Mouse (Mus musculus) left cerebral cortex, adult 2 months (tissue): ENCODE measurements around the gene H2al1i. TPM values are rescaled to one million over a fixed set of nuclear protein-coding genes. Genes with fewer than 3 reads are reported as not detected.

Experiments
- DNase-seq, 2 experiments: peaks; one replicate each; pipeline ENCODE4 v3.0.0; 2021 to 2022; ENCODE audit warnings: low spot score in 2 of 2, mixed read lengths in 1 of 2; ENCODE audit errors: extremely low spot score in 1 of 2
- H3K27ac ChIP-seq: fragments of 200-600 bp; 2 replicates; pipeline ENCODE4 v1.8.1; 2022
- H3K4me3 ChIP-seq: fragments of 200-600 bp; 2 replicates; pipeline ENCODE4 v1.8.1; 2022
- CTCF ChIP-seq: fragments of 200-600 bp; IDR thresholded peaks from 2 replicates; pipeline ENCODE4 v1.8.1; 2022; ENCODE audit warnings: antibody characterized with exemption, mild to moderate bottlenecking, moderate library complexity
- intact Hi-C: fragments of 180-260 bp; cut with DNase I; formaldehyde crosslinking; loops from one replicate; pipeline ENCODE4 v1.15.1; 2025
- total RNA-seq, 2 experiments: library from RNA; stranded (reverse); gene quantifications; 2 replicates each; pipeline ENCODE4 v1.2.3; 2021

The H2al1i gene
- total RNA-seq, 2 experiments from 2014 or later, result not detected

DNA sequence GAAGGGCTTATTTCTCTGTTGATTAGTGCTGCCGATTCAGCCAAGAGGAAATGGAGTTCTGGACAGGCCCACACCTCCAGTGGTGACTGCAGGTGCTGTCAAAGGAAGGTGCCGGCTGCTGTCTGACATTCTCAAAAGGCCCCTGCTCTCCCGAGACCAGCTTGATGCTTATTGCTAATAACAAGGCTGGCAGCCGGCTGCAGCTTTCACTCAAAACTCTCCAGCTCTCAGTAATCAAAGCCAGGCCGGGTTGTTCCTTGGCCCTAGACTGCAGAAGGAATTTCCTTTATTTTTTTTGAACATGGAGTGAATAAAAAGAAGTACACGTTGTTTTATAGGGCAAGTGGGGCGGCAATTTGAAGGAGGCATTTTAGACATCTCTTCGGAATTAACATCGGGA lies 21.3 kb downstream of the H2al1i start:
- no peak overlapping the region for H3K27ac ChIP-seq
- no peak for TF ChIP-seq CTCF
- no peak for DNase-seq

DNA sequence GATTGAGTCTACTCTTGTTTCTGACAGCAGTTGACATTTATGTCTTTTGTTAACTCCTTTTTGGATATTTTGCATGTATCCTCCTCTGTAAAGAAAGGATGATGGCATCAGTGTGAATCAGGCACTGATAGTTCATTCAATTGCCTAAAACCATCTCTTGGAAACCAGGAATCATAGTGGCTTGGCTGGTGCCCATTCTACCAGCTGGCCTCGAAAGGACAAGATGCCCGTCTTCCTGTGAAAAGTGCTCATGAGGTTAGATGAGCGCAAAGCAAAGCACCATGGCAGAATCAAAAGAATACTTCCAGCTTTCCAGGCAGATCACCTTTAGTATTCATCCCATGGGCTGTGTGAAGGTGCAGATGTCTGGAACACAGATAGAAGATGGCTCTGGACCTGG lies 22.3 kb downstream of the H2al1i start:
- no peak for DNase-seq
- intact Hi-C loops, result no loop called here
- Histone ChIP-seq H3K27ac (no peak overlapping the region), H3K4me3 (no peak overlapping the region)
- no peak for TF ChIP-seq CTCF

More for the DNA sequence above, 21.3 kb downstream of the H2al1i start:
- H3K4me3 ChIP-seq, result no peak overlapping the region
- intact Hi-C loops, result no loop called here

DNA sequence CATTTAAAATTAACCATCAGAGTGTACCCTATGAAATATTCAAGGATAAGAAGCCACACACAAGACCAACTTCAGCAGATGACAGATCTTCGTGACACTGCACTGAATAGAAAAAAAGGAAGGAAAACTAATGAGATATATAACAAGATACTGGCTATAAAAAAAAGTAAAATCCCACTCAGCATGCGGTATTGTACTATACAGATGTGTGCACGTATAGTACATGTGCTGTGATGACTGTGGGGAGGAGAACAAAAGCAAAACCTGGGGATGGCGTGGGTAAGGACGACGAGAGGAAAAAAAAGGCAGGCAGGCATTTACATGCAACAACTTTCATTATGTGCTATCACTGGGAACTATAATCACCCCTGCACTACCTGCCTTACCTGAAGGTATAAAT lies 36.4 kb downstream of the H2al1i start:
- no peak for TF ChIP-seq CTCF
- no peak overlapping the region for H3K27ac ChIP-seq
- intact Hi-C loops, result no loop called here
- H3K4me3 ChIP-seq, result no peak overlapping the region
- no peak for DNase-seq

DNA sequence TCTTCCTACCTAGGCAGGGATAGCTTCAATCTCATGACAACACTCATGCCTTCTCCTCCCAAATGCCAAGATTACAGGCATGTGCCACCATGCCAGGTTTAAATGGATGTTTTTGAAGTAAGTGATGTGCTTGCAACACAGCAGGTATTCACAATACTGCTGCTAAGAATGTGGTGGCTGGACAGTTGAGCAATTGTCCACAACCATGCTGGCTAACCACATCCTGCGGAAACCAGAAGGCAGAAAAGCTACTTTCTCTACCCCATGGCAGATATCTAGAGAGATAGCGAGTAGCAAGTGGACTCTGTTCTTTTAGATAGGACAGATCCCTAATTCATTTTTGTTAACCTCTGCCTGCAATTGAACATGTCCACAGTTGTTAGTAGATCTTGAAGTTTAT lies 36.8 kb downstream of the H2al1i start:
- H3K27ac ChIP-seq, result no peak overlapping the region
- no peak for DNase-seq
- intact Hi-C loops, result no loop called here
- H3K4me3 ChIP-seq, result no peak overlapping the region
- no peak for TF ChIP-seq CTCF

DNA sequence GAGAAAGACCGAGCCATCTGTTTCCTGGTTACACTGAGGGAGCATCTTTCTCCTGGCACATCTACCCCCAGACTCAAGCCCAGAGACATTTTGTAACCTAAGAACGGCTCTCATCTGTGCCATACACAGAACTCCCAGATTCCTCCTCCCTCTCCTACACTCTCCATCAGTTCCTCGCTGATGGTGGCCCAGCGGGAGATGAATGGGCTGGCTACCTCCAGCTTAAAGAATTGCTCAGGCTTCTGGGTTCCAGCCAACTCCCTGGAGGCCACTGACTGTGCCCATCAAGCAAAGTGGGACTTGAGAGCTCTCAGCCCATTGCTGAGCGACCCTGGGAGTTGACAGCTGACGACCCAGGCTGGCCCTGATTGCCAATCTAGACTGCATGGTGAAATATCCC lies 39.4 kb downstream of the H2al1i start:
- DNase-seq, result no peak
- TF ChIP-seq CTCF, result no peak
- intact Hi-C loops, result no loop called here
- Histone ChIP-seq H3K4me3 (no peak overlapping the region), H3K27ac (no peak overlapping the region)

DNA sequence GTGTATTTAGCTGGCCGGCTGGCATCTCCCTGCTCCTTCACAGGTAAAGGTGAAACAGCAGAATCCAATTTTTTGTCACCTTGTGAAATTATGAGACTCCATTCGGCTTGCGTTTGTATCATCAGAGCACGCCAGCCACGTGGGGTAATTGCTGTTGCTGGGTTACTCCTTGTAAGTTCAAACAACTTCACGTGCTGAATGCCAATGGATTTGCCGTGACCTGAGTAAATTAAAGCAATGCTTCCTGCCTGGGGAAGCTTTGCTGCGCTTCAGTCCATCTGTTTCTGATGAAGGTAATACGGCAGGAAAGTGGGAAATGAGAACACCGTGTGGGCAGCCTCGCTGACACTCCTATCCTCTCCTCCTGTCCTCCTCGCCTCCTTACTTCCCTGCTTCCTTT lies 40.7 kb downstream of the H2al1i start:
- Histone ChIP-seq H3K4me3 (no peak overlapping the region), H3K27ac (no peak overlapping the region)
- no peak for TF ChIP-seq CTCF
- intact Hi-C loops, result no loop called here
- no peak for DNase-seq

Other genes starting within 250 kb of the H2al1i start
- gene H2al1a, start 25.4 kb upstream of the H2al1i start, total RNA-seq, result not detected
- not detected for gene H2al1b, start 22.2 kb upstream of the H2al1i start, total RNA-seq
- gene H2al1c, start 19.0 kb upstream of the H2al1i start, total RNA-seq, result not detected
- not detected for gene H2al1d, start 15.8 kb upstream of the H2al1i start, total RNA-seq
- not detected for gene H2al1e, start 12.7 kb upstream of the H2al1i start, total RNA-seq
- not detected for gene H2al1f, start 9.5 kb upstream of the H2al1i start, total RNA-seq
- not detected for gene H2al1g, start 6.4 kb upstream of the H2al1i start, total RNA-seq
- gene H2al1h, start 3.2 kb upstream of the H2al1i start, total RNA-seq, result not detected
- not detected for gene H2al1j, start 3.2 kb downstream of the H2al1i start, total RNA-seq